Mouse (Mus musculus): Measurements from ENCODE around the gene Hoxb6. TPM values are rescaled to one million over a fixed set of nuclear protein-coding genes. Genes with fewer than 3 reads are reported as not detected.

Gene Hoxb6
- polyA plus RNA-seq (2016; fragmentation: Nextera tagmentation; extraction: Ambion mirVana) = 60.0 and 64.5 TPM in 2 replicates

DNA sequence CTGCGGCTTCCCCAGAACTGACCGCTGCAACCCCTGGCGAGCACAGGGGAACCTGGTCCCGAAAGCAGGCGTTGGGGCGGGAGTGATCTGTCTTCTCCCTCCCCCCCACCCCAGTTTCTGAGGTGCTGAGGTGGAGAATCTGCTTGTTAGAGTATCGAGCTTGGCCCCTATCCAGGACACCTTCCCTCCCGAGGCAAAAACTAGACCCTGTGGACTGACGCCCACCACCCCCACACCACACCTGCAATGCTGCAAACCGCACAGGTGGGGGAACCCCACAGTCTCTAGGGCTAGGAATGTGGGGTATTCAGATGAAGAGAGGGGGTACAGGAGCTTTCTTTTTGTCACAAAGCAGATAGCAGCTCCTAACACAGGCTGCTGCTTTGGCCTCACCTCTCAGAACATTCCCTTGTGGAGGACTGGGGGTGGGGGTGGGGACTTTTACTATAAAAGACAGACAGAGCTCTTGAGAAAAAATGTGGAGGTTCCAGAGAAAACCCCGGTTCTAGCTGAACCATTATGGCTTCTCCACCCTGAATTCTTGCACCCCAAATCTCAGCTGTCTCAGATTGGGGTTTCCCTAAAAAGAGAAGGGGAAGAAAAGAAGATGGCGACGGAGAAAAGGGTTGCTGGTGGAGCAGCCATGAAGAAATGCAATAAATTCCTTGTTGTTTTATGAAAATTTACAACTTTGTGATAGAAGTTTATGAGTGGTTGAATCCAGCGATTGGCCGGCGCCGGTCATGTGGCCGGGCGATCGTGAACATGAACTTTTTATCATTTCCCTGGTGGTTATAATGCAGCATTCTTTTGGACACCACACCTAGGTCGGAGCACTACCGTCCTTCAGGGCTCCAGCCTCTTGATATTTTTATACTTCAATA, at the start of gene Hoxb6:
Hoxb6 (plus strand) TSS at position 796 of the 884 bp plus-strand sequence.
- H3K27ac ChIP-seq = no peak within 1 kb of the TSS
- ATAC-seq (ENCODE audit: low FRiP score) = no peak
- H3K9ac ChIP-seq = no peak within 1 kb of the TSS
- WGBS = 2% methylated on average over 22 of the region's 22 CpGs
- H3K4me2 ChIP-seq (replicated peaks) = no peak within 1 kb of the TSS
- no peaks in the 10 kb centered on the region; the same call in 1 of the 2 replicates for H3K4me1 ChIP-seq
- no peaks in the 10 kb centered on the region for H3K36me3 ChIP-seq
- H3K4me3 ChIP-seq = peak within 1 kb of the TSS; percentile 16; the same call in 1 of the 2 replicates
- peaks cover 97% of the 10 kb centered on the region for H3K27me3 ChIP-seq
- H3K9me3 ChIP-seq (replicated peaks) = no peaks in the 10 kb centered on the region

DNA sequence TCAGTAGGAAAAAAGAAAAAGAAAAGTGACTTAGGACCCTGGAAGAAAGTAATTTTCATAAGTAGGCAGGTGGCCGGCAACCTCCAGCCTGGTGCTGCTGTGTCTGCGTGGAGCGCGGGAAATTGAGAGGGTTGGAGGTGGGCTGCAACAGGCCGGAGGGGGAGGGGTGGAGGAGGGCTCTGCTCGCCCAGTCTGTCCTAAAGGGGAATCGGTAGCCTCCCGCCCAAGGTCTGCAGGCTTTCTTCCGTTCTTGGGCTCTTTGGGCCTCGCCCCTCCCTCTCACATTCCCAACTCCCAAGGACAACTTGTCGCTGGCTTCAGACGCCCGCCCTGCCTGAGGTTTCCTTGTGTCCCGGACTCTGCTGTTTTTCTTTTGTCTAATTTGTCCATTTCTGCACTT, 41.4 kb upstream of the Hoxb6 start:
- no peaks in the 10 kb centered on the region for H3K36me3 ChIP-seq
- H3K9ac ChIP-seq = no peak overlapping the region
- peaks cover 99% of the 10 kb centered on the region for H3K27me3 ChIP-seq
- no peak overlapping the region for H3K4me2 ChIP-seq (replicated peaks)
- no peaks in the 10 kb centered on the region for H3K4me1 ChIP-seq
- no peak for ATAC-seq (ENCODE audit: low FRiP score)
- no peak overlapping the region for H3K27ac ChIP-seq
- H3K4me3 ChIP-seq = no peak overlapping the region
- H3K9me3 ChIP-seq (replicated peaks) = no peaks in the 10 kb centered on the region
- WGBS = 1% methylated on average over 13 of the region's 14 CpGs

DNA sequence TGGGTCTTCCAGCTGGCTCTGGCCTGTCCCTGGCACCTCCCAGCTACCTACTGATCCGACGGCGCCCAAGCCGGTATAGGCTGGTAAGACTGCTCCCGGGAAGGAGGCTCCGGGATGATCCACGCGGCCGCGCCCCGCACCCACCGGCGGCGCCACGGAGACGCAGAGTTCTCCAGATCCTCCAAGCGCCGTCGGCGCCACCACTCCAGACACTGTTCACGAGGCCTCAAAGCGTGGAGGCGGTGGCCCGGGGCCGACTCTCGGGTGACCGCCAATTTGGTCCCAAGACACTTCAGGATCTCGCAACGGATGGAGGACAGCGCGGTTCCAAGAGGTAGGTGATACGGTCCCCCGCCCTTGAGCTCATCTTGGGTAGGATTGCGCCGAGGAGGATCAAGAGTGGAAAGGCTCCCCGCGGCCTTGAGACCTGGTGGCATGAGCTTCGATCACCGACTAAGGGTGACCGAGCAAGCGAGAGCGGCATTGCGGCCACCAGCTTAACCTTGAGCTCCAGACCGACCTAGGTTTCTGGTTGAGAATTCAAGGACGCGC, 40.7 kb upstream of the Hoxb6 start:
- no peak overlapping the region for H3K27ac ChIP-seq
- H3K36me3 ChIP-seq = no peaks in the 10 kb centered on the region
- no peak for ATAC-seq (ENCODE audit: low FRiP score)
- no peak overlapping the region for H3K9ac ChIP-seq
- H3K27me3 ChIP-seq = peaks cover 99% of the 10 kb centered on the region
- no peak overlapping the region for H3K4me3 ChIP-seq
- no peaks in the 10 kb centered on the region for H3K4me1 ChIP-seq
- H3K4me2 ChIP-seq (replicated peaks) = no peak overlapping the region
- WGBS = 2% methylated on average over 46 of the region's 46 CpGs
- no peaks in the 10 kb centered on the region for H3K9me3 ChIP-seq (replicated peaks)

DNA sequence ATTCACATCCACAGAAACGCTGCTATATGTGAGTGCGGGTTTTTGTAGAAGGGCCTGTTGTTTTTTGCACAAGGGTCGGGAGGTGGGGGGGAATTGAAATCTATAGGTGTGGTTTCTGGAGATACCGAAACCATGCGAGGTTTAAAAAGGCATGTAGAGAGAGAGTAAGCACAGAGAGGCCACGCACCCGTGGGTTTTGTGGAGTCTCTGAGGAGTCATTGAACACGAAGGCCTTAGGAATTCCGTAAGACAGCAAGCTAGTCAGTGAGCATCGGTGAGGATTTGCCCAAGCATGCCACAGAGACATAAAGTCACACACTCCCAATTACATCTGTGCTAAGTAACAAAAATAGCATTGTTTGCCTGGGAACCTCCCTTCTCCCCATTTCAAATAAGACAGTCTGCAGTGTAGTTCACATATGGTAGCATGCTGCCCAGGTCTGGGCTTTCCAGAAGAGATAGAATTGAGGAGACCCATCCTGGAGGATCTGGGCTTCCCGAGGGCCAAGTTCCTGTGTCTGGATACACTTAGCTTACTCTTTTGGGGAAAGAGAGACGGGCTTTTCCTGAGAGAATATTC, 39.6 kb upstream of the Hoxb6 start:
- ATAC-seq (ENCODE audit: low FRiP score) = no peak
- no peaks in the 10 kb centered on the region for H3K4me1 ChIP-seq
- WGBS = 2% methylated on average over 12 of the region's 12 CpGs
- H3K9me3 ChIP-seq (replicated peaks) = no peaks in the 10 kb centered on the region
- H3K36me3 ChIP-seq = no peaks in the 10 kb centered on the region
- peaks cover 99% of the 10 kb centered on the region for H3K27me3 ChIP-seq
- H3K9ac ChIP-seq = no peak overlapping the region
- H3K4me2 ChIP-seq (replicated peaks) = no peak overlapping the region
- no peak overlapping the region for H3K27ac ChIP-seq
- no peak overlapping the region for H3K4me3 ChIP-seq

DNA sequence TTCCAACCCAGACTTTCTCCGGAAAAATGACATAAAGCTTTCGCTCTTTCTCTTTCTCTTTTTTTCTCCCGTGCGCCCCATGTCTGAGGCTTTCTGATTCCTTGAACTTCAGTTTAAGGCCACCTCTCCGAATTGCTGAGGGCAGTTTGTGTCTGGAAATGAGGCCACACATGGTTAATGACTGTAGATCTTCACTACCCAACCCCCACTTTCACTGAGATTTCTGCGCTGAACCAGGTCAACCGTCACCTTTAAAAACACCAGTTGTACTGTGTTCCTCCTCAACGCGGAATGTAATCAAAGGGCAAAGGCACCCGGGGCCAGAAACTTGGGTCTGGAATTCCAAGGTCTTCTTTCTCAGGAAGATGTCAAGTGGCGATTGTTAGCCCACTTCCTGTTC, 38.1 kb upstream of the Hoxb6 start:
- H3K27me3 ChIP-seq = peaks cover 100% of the 10 kb centered on the region
- no peaks in the 10 kb centered on the region for H3K4me1 ChIP-seq
- H3K36me3 ChIP-seq = no peaks in the 10 kb centered on the region
- no peaks in the 10 kb centered on the region for H3K9me3 ChIP-seq (replicated peaks)
- no peak overlapping the region for H3K4me3 ChIP-seq
- H3K9ac ChIP-seq = no peak overlapping the region
- no peak overlapping the region for H3K27ac ChIP-seq
- WGBS = 2% methylated on average over 11 of the region's 11 CpGs
- ATAC-seq (ENCODE audit: low FRiP score) = no peak
- no peak overlapping the region for H3K4me2 ChIP-seq (replicated peaks)

DNA sequence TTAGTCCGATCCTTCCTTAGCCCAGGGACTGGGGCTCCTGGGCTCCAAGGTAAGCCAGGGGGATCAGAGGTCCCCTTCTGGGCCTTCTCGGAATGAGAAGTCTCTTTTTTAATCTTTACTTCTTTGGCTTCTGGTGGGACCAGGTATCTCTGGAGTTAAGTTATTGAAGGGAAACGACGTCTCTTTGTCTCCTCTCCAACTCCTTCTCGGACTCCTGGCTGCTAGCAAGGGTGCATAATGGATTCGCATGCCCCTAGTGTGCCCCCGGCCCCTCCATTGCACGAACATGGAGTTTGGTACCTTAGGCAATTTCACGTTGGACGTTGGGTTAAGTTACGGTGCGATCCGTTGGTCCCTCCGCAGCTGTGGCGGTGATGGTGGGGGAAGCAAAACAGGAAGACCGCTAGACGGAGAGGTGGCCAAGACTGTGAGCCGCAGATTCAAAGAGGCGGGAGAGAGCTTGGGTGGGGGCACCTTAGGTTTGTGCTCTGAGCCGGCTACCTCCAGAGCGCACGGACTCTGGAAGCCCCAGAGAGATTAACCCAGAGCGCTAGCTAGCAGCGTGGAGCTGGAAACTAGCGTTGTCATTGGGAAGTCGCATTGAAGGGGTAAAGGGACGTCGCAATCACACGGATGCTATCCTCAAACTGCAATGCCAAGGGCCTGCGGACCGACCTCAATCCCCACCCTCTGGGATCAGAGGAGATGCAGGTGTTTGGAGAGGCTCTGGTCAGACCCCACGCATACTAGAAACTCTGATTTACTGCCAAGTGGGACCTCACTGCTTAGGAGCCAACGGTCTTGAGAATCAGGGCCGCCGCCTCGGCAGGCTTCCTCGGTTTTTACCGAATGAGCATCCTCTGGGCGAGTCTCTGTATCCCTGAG, 36.9 kb upstream of the Hoxb6 start:
- ATAC-seq (ENCODE audit: low FRiP score) = no peak
- Histone ChIP-seq H3K4me1 (no peaks in the 10 kb centered on the region; the same call in 1 of the 2 replicates), H3K4me3 (no peak overlapping the region), H3K27ac (no peak overlapping the region), H3K27me3 (peaks cover 100% of the 10 kb centered on the region), H3K4me2 (replicated peaks) (no peak overlapping the region), H3K9ac (no peak overlapping the region), H3K36me3 (no peaks in the 10 kb centered on the region), H3K9me3 (replicated peaks) (no peaks in the 10 kb centered on the region)
- 1% methylated on average over 39 of the region's 39 CpGs for WGBS

DNA sequence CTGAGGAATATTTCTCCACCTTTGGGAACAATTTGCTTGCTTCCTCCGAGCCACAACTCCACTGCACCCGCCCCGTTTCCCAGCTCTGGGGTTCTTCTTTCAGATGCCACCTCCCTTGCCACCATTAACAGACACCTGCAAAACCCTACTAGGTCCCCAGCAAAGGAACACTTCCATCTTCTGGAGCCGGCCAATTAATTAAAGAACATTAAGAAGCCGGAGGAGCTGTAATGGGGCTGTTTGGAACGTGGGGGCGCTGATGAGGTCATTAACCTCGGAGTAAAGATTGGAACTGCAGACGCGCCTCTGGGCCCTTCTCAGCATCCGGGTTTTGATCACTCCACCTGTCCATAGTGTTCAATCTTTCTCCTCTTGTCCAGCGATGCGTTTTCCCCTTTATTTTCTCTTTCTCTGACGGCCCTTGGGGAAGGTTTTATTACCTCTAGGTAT, 36.3 kb upstream of the Hoxb6 start:
- under 1% methylated on average over 14 of the region's 14 CpGs for WGBS
- Histone ChIP-seq H3K4me1 (no peaks in the 10 kb centered on the region; the same call in 1 of the 2 replicates), H3K9me3 (replicated peaks) (no peaks in the 10 kb centered on the region), H3K9ac (no peak overlapping the region), H3K27ac (no peak overlapping the region), H3K4me2 (replicated peaks) (no peak overlapping the region), H3K36me3 (no peaks in the 10 kb centered on the region), H3K4me3 (no peak overlapping the region), H3K27me3 (peaks cover 100% of the 10 kb centered on the region)
- ATAC-seq (ENCODE audit: low FRiP score) = no peak

DNA sequence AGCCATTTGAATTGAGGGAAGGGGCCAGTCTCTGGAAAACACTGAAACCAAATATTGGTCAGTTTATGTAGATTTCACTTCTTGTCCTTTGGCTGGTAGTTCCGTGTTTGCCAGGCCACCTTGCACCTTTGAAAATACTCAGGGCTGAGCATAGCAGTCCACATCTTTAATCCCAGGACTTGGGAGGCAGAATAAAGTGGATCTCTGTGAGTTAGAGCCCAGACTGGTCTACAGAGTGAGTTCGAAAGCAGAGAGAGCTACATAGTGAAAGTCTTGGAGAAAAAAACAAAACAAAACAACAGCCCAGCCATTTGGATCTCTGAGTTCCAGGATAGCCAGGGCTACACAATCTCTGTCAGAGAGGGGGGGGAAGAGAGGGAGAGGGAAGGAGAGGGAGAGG, 35.1 kb upstream of the Hoxb6 start:
- 21% methylated on average over 2 of the region's 2 CpGs for WGBS
- Histone ChIP-seq H3K4me1 (no peaks in the 10 kb centered on the region; the same call in 1 of the 2 replicates), H3K4me2 (replicated peaks) (no peak overlapping the region), H3K4me3 (no peak overlapping the region), H3K27me3 (peaks cover 100% of the 10 kb centered on the region), H3K9ac (no peak overlapping the region), H3K36me3 (no peaks in the 10 kb centered on the region), H3K27ac (no peak overlapping the region), H3K9me3 (replicated peaks) (no peaks in the 10 kb centered on the region)
- ATAC-seq (ENCODE audit: low FRiP score) = no peak

DNA sequence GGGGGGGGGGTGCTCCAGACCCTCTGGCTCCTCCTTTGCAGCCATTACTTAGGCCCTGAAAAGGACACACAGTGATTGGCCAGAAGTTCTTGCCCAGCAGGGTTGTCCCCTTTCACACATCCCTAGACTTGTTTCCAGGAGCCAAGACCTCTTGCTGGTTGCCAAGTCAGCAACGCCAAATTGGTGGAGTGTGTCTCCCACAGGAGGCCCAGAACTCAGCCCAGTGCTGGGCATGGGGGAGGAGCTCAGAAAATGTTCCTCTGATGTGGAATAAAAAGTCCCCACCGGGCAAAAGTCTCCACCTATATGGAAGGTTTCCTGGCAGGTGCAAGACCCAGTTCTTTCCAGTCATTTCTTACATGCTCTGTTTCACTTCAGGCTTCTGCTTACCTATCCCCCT, 33.2 kb upstream of the Hoxb6 start:
- Histone ChIP-seq H3K27me3 (peaks cover 100% of the 10 kb centered on the region), H3K9me3 (replicated peaks) (no peaks in the 10 kb centered on the region), H3K36me3 (no peaks in the 10 kb centered on the region), H3K9ac (no peak overlapping the region), H3K4me2 (replicated peaks) (no peak overlapping the region), H3K4me1 (no peaks in the 10 kb centered on the region; the same call in 1 of the 2 replicates), H3K27ac (no peak overlapping the region), H3K4me3 (no peak overlapping the region)
- no peak for ATAC-seq (ENCODE audit: low FRiP score)
- WGBS = 3% methylated on average over 2 of the region's 2 CpGs

DNA sequence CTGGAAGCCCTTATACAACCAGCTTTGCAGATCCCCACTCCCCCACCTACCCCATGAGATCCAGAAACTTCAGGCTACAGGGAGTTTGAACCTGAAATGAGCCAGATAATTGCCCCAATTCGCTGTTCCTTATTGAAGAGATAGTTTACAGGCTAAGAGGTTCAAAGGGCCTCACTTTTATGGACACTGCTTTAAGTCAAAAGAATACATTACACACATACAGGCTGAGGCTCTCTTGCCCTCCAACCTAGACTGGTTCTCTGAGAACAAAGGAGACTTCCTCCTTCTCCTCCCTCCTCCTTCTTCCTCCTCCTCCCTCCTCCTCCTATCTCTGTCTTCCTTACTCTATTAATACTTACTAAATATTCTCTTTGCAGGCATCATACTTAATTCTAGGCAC, 32.8 kb upstream of the Hoxb6 start:
- no peak overlapping the region for H3K4me3 ChIP-seq
- H3K27me3 ChIP-seq = peaks cover 100% of the 10 kb centered on the region
- no peaks in the 10 kb centered on the region; the same call in 1 of the 2 replicates for H3K4me1 ChIP-seq
- no peak overlapping the region for H3K4me2 ChIP-seq (replicated peaks)
- no peak for ATAC-seq (ENCODE audit: low FRiP score)
- H3K36me3 ChIP-seq = no peaks in the 10 kb centered on the region
- 0% methylated on average over 1 of the region's 1 CpGs for WGBS
- H3K27ac ChIP-seq = no peak overlapping the region
- no peak overlapping the region for H3K9ac ChIP-seq
- H3K9me3 ChIP-seq (replicated peaks) = no peaks in the 10 kb centered on the region

DNA sequence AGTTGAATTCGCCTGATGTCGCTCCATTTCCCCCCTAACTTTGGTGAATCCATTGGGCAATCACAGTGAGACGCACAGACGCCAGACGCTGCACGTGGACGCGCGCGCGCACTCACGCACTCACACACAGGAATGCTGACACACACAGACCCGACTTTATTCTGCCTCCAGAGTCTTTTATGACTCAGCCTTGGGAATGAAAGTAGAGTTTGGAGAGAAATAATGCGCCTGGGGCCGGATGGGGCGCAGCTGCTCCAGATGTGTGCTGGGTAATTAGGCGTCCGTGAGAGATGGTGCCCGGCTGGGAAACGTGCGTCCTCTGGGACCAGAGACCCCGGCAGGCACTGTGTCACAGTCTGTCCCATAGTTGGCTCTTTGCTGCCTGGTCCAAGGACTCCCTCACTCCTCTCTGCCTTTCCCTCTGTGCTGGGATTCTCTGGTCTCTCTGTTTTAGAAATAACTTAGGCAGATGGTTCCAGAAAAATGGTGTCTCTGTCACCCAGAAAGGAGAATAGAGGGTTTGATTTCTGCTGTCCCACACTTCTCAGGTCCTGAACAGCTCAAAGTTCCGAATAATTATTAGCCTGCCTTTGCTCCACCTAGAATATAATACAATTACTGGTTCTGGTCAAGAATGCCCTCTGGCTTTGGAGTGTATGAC, 31.8 kb upstream of the Hoxb6 start:
- Histone ChIP-seq H3K36me3 (no peaks in the 10 kb centered on the region), H3K27ac (no peak overlapping the region), H3K27me3 (peaks cover 100% of the 10 kb centered on the region), H3K9me3 (replicated peaks) (no peaks in the 10 kb centered on the region), H3K4me3 (no peak overlapping the region), H3K4me2 (replicated peaks) (no peak overlapping the region), H3K4me1 (no peaks in the 10 kb centered on the region; the same call in 1 of the 2 replicates), H3K9ac (no peak overlapping the region)
- no peak for ATAC-seq (ENCODE audit: low FRiP score)
- 1% methylated on average over 23 of the region's 23 CpGs for WGBS
